Mouse (Mus musculus): Measurements from ENCODE around the gene Dclre1b.

DNA sequence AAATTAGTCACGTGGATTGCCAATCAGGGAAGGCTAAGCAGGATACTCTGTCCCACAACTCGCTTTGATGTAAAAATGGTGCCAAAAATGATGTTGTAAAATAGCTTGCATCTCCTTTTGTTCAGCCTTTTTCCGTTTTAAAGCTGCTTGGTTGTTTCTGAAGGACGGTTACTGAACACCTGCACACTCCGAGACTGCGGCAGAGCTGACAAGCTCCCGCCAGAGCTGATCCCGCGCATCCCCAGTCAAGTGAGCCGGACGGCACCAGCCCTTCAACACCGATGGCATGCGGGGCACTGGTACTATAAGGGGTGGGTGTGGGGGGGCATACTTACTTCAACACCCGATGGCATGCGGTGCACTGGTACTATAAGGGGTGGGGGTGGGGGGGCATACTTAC is 35.2 kb downstream of the Dclre1b start:
- no peak for TF ChIP-seq CTCF (IDR thresholded peaks at IDR 0.05; ENCODE audit: borderline replicate concordance, extremely low read depth, insufficient read depth, insufficient read length)
- no peak for TF ChIP-seq POLR2A (IDR thresholded peaks at IDR 0.05; ENCODE audit: borderline replicate concordance, extremely low read depth, insufficient read depth, insufficient read length, poor library complexity, severe bottlenecking)

Data from brain, embryonic 14.5 days (tissue).